ENCODE assay signal across 17 mouse cellular contexts in genomic region chr7:24574224-24574796, GRCm38 (mm10). TPM values are rescaled to one million over a fixed set of nuclear protein-coding genes. Genes with fewer than 3 reads are reported as not detected.
DNase-seq lines count a peak whose midpoint lies in the region; ATAC-seq and TF ChIP-seq lines count a peak whose summit lies in the region.
"Had no signal": no experiment of that assay in that cellular context is flagged by ENCODE, and none has a peak within 500 bp of the region (broad histone marks: within the 10 kb centered on the region; RNA-seq: fewer than 3 reads in every experiment).

No protein-coding gene starts in this region.

- H3K79me2 ChIP-seq in MEL (ENCODE audit: control insufficient read depth, insufficient read depth, low read length, poor library complexity), result no peaks in the 10 kb centered on the region; the same call in 1 of the 2 replicates

- no peak overlapping the region for H3K9ac ChIP-seq in embryonic facial prominence, embryonic 14.5 days (ENCODE audit: low read depth, low read length)
- H3K9ac ChIP-seq in MEL (ENCODE audit: control insufficient read depth, low read depth, low read length, poor library complexity, severe bottlenecking), result no peak overlapping the region

- no peaks in the 10 kb centered on the region for H3K27me3 ChIP-seq in embryonic facial prominence, embryonic 14.5 days (replicated peaks; ENCODE audit: control insufficient read depth, insufficient read depth, low read length)
- no peaks in the 10 kb centered on the region for H3K27me3 ChIP-seq in embryonic facial prominence, embryonic 10.5 days (replicated peaks; ENCODE audit: low read depth, poor library complexity, severe bottlenecking)
- no peaks in the 10 kb centered on the region for H3K27me3 ChIP-seq in MEL (ENCODE audit: control insufficient read depth in 1 of 2, insufficient read depth in 2 of 2, low read length in 2 of 2)

- ATAC-seq in embryonic facial prominence, embryonic 14.5 days (ENCODE audit: low read depth), result 0 out of 2 replicates have a peak, but pooled peaks have one; percentile 41

- TF ChIP-seq EP300 in MEL (IDR thresholded peaks at IDR 0.05; ENCODE audit: low read depth in 1 of 2, low read length in 2 of 2), result no peak

- H3K4me2 ChIP-seq in embryonic facial prominence, embryonic 14.5 days (ENCODE audit: low read depth, low read length), result no peak overlapping the region

- H3K4me1 ChIP-seq in embryonic facial prominence, embryonic 14.5 days (ENCODE audit: control insufficient read depth, insufficient read depth, low read length), result no peaks in the 10 kb centered on the region
- H3K4me1 ChIP-seq in embryonic facial prominence, embryonic 10.5 days, result peaks cover 12% of the 10 kb centered on the region
- no peaks in the 10 kb centered on the region for H3K4me1 ChIP-seq in MEL (ENCODE audit: control insufficient read depth in 1 of 2, insufficient read depth in 2 of 2, low read length in 2 of 2)

- H3K27ac ChIP-seq in embryonic facial prominence, embryonic 14.5 days (replicated peaks; ENCODE audit: low read depth, low read length), result no peak overlapping the region
- H3K27ac ChIP-seq in embryonic facial prominence, embryonic 10.5 days (replicated peaks), result no peak overlapping the region
- H3K27ac ChIP-seq in MEL (ENCODE audit: control insufficient read depth, low read depth, low read length), result no peak overlapping the region
- H3K27ac ChIP-seq: hindbrain, embryonic 10.5 days had no signal

- H3K9me3 ChIP-seq in embryonic facial prominence, embryonic 14.5 days (ENCODE audit: control insufficient read depth, low read length), result no peaks in the 10 kb centered on the region
- H3K9me3 ChIP-seq in embryonic facial prominence, embryonic 10.5 days, result 0 out of 2 replicates have a peak, but pooled peaks cover 4% of the 10 kb centered on the region
- H3K9me3 ChIP-seq in MEL (replicated peaks; ENCODE audit: insufficient read depth, low read length), result no peaks in the 10 kb centered on the region

- no peak for DNase-seq in embryonic facial prominence, embryonic 14.5 days (ENCODE audit: low spot score)
- DNase-seq in embryonic facial prominence, embryonic 10.5 days (ENCODE audit: low spot score), result no peak
- no peak for DNase-seq in MEL (ENCODE audit: low read depth, low spot score)
- peak; percentile 88 for DNase-seq in kidney, adult 11 months
- DNase-seq in kidney, postnatal 36 days, result peak; percentile 83 to 90
- DNase-seq in frontal cortex, postnatal 14 days (ENCODE audit: low spot score in 2 of 2), result no peak
- DNase-seq in ovary, postnatal 36 days (ENCODE audit: low spot score), result no peak
- no peak for DNase-seq in heart, postnatal 4 days
- DNase-seq: B cell, adult 2 months; cerebellum, adult 11-12 months; thymus, postnatal 14 days had no signal

- H3K4me3 ChIP-seq in embryonic facial prominence, embryonic 14.5 days (ENCODE audit: low read depth, low read length), result no peak overlapping the region
- no peak overlapping the region for H3K4me3 ChIP-seq in embryonic facial prominence, embryonic 10.5 days
- no peak overlapping the region for H3K4me3 ChIP-seq in MEL (ENCODE audit: control insufficient read depth in 1 of 2, insufficient read depth in 1 of 2, low read depth in 2 of 2, low read length in 2 of 2)
- H3K4me3 ChIP-seq: hindbrain, embryonic 10.5 days had no signal

- WGBS in embryonic facial prominence, embryonic 14.5 days, result 50% methylated on average over 12 of the region's 12 CpGs
- 50% methylated on average over 12 of the region's 12 CpGs for WGBS in embryonic facial prominence, embryonic 10.5 days

- no peak for TF ChIP-seq POLR2A in MEL (IDR thresholded peaks at IDR 0.05; ENCODE audit: control insufficient read depth in 1 of 2, insufficient read depth in 1 of 2, low read depth in 1 of 2, low read length in 2 of 2, poor library complexity in 1 of 2)

- H3K36me3 ChIP-seq in embryonic facial prominence, embryonic 14.5 days (ENCODE audit: control insufficient read depth, insufficient read depth, low read length), result peaks cover 38% of the 10 kb centered on the region
- H3K36me3 ChIP-seq in embryonic facial prominence, embryonic 10.5 days (replicated peaks), result peaks cover 50% of the 10 kb centered on the region
- H3K36me3 ChIP-seq in MEL (ENCODE audit: control insufficient read depth in 1 of 2, insufficient read depth in 2 of 2, low read length in 2 of 2), result no peaks in the 10 kb centered on the region

- TF ChIP-seq RAD21 in MEL (IDR thresholded peaks at IDR 0.05; ENCODE audit: low read depth, low read length), result no peak

- TF ChIP-seq CTCF in MEL (IDR thresholded peaks at IDR 0.05 in 2 of 3, conservative IDR thresholded peaks at IDR 0.05 in 1 of 3; ENCODE audit: control insufficient read depth in 1 of 3, insufficient read depth in 1 of 3, low read depth in 2 of 3, low read length in 3 of 3, poor library complexity in 1 of 3, severe bottlenecking in 1 of 3), result no peak

TF ChIP-seq in MEL, 35 proteins besides CTCF, POLR2A, EP300 and RAD21:
- TF ChIP-seq POLR2AphosphoS2 (IDR thresholded peaks at IDR 0.05; ENCODE audit: low read length) (0 out of 2 replicates have a peak, but pooled peaks have one; percentile 20), MYC (IDR thresholded peaks at IDR 0.05; ENCODE audit: low read depth, low read length) (no peak)

RNA-seq across cellular contexts. Expression of gene Ethe1, which starts 13.0 kb away (rescaled TPM):
- polyA plus RNA-seq in embryonic facial prominence, embryonic 14.5 days (2014; fragmentation: Nextera tagmentation; extraction: Ambion mirVana), result 25.5 and 25.6 TPM in 2 replicates
- polyA plus RNA-seq in embryonic facial prominence, embryonic 10.5 days (2016; fragmentation: Nextera tagmentation; extraction: Ambion mirVana), result 26.3 and 27.3 TPM in 2 replicates
- 17.8 and 21.0 TPM in 2 replicates for total RNA-seq in MEL (2012; rRNA removed)
- polyA plus RNA-seq in MEL (2012; ENCODE audit: insufficient read depth in 1 of 2, insufficient read length in 2 of 2, low read depth in 1 of 2, low replicate concordance in 2 of 2, missing spikeins in 1 of 2), result 10 to 100 TPM in 1 of 2 experiments, not detected in 1; 33.3 TPM
- 10 to 100 TPM; 15.9 to 16.9 TPM for total RNA-seq in heart, postnatal 4 days (2021)

RNA-seq across cellular contexts. Expression of gene Zfp575, which starts 13.1 kb away (rescaled TPM):
- polyA plus RNA-seq in embryonic facial prominence, embryonic 14.5 days (2014; fragmentation: Nextera tagmentation; extraction: Ambion mirVana), result 4.3 and 4.6 TPM in 2 replicates
- polyA plus RNA-seq in embryonic facial prominence, embryonic 10.5 days (2016; fragmentation: Nextera tagmentation; extraction: Ambion mirVana), result 2.0 and 2.1 TPM in 2 replicates
- 0.26 and 0.58 TPM in 2 replicates for total RNA-seq in MEL (2012; rRNA removed)
- polyA plus RNA-seq in MEL (2012; ENCODE audit: insufficient read depth in 1 of 2, insufficient read length in 2 of 2, low read depth in 1 of 2, low replicate concordance in 2 of 2, missing spikeins in 1 of 2), result under 1 TPM in 1 of 2 experiments, not detected in 1; 0.50 TPM
- under 1 TPM; 0.27 to 0.33 TPM for total RNA-seq in heart, postnatal 4 days (2021)
- total RNA-seq: megakaryocyte-erythroid progenitor cell, adult 5-6 weeks had no signal

RNA-seq across cellular contexts. Expression of gene Xrcc1, which starts 28.2 kb away (rescaled TPM):
- 88.4 and 97.9 TPM in 2 replicates for polyA plus RNA-seq in embryonic facial prominence, embryonic 14.5 days (2014; fragmentation: Nextera tagmentation; extraction: Ambion mirVana)
- 169 TPM in 2 replicates for polyA plus RNA-seq in embryonic facial prominence, embryonic 10.5 days (2016; fragmentation: Nextera tagmentation; extraction: Ambion mirVana)
- 84.4 and 97.4 TPM in 2 replicates for total RNA-seq in MEL (2012; rRNA removed)
- 100 to 1,000 TPM; 101 to 574 TPM for polyA plus RNA-seq in MEL (2012; ENCODE audit: insufficient read depth in 1 of 2, insufficient read length in 2 of 2, low read depth in 1 of 2, low replicate concordance in 2 of 2, missing spikeins in 1 of 2)
- total RNA-seq in heart, postnatal 4 days (2021), result 10 to 100 TPM; 42.0 to 43.9 TPM

RNA-seq across cellular contexts. Expression of gene Pinlyp, which starts 28.4 kb away (rescaled TPM):
- polyA plus RNA-seq in embryonic facial prominence, embryonic 14.5 days (2014; fragmentation: Nextera tagmentation; extraction: Ambion mirVana), result 0.34 and 1.5 TPM in 2 replicates
- polyA plus RNA-seq in embryonic facial prominence, embryonic 10.5 days (2016; fragmentation: Nextera tagmentation; extraction: Ambion mirVana), result not detected in 2 replicates
- not detected in 2 replicates for total RNA-seq in MEL (2012; rRNA removed)
- not detected for polyA plus RNA-seq in MEL (2012; ENCODE audit: insufficient read depth in 1 of 2, insufficient read length in 2 of 2, low read depth in 1 of 2, low replicate concordance in 2 of 2, missing spikeins in 1 of 2)
- total RNA-seq in heart, postnatal 4 days (2021), result not detected
- total RNA-seq: gastrocnemius, adult 18-20 months; heart, adult 8-10 months; layer of hippocampus, postnatal 14 days; megakaryocyte-erythroid progenitor cell, adult 5-6 weeks had no signal
- polyA plus RNA-seq: forebrain, embryonic 11.5 days; hindbrain, embryonic 10.5 days had no signal

RNA-seq across cellular contexts. Expression of gene Phldb3, which starts 36.3 kb away (rescaled TPM):
- 0.43 and 0.60 TPM in 2 replicates for polyA plus RNA-seq in embryonic facial prominence, embryonic 14.5 days (2014; fragmentation: Nextera tagmentation; extraction: Ambion mirVana)
- polyA plus RNA-seq in embryonic facial prominence, embryonic 10.5 days (2016; fragmentation: Nextera tagmentation; extraction: Ambion mirVana), result 0.10 TPM in 1 of 2 replicates, not detected in the other
- total RNA-seq in MEL (2012; rRNA removed), result 6.0 and 6.4 TPM in 2 replicates
- polyA plus RNA-seq in MEL (2012; ENCODE audit: insufficient read depth in 1 of 2, insufficient read length in 2 of 2, low read depth in 1 of 2, low replicate concordance in 2 of 2, missing spikeins in 1 of 2), result 10 to 100 TPM in 1 of 2 experiments, not detected in 1; 10.8 TPM
- under 1 TPM; 0.57 to 0.61 TPM for total RNA-seq in heart, postnatal 4 days (2021)
- polyA plus RNA-seq: forebrain, embryonic 11.5 days; hindbrain, embryonic 10.5 days had no signal

Comparison
In these comparisons a context has a peak if more than half of its experiments do, and no peak if none do; other contexts are left out.
1. DNase-seq: peak in kidney, adult 11 months (single experiment) and kidney, postnatal 36 days (2 of 2); none in embryonic facial prominence, embryonic 14.5 days (single experiment), embryonic facial prominence, embryonic 10.5 days (single experiment), MEL (single experiment), frontal cortex, postnatal 14 days (0 of 2), ovary, postnatal 36 days (single experiment) and heart, postnatal 4 days (single experiment).